ENCODE assay signal across 21 mouse cellular contexts in genomic region chr4:13961303-13961860, GRCm38 (mm10).
"Had no signal": no experiment of that assay in that cellular context is flagged by ENCODE, and none has a peak within 500 bp of the region (broad histone marks: within the 10 kb centered on the region; RNA-seq: fewer than 3 reads in every experiment).

No protein-coding gene starts in this region.

- DNase-seq: kidney, adult 2 months; kidney, postnatal 14 days; kidney, postnatal 4 days; left cerebral cortex, postnatal 4 days; liver, embryonic 13.5 days; lung, adult 2 months; lung, postnatal 36 days; right cerebral cortex, adult 18-20 months; right cerebral cortex, postnatal 14 days; right cerebral cortex, postnatal 4 days; thymus, adult 2 months; thymus, postnatal 14 days; thymus, postnatal 4 days had no signal

- H3K4me3 ChIP-seq: limb, embryonic 13.5 days; liver, embryonic 13.5 days; megakaryocyte, embryonic 14.5 days; midbrain, embryonic 10.5 days; midbrain, embryonic 15.5 days; neural tube, embryonic 12.5 days; neural tube, embryonic 15.5 days had no signal

- ATAC-seq: lung, postnatal 0 days; midbrain, embryonic 15.5 days had no signal

- H3K27ac ChIP-seq: limb, embryonic 13.5 days; liver, embryonic 13.5 days; midbrain, embryonic 10.5 days; midbrain, embryonic 15.5 days; neural tube, embryonic 12.5 days; neural tube, embryonic 15.5 days; stomach, postnatal 0 days had no signal

- H3K4me2 ChIP-seq: limb, embryonic 13.5 days; liver, embryonic 13.5 days; midbrain, embryonic 15.5 days; neural tube, embryonic 12.5 days; neural tube, embryonic 15.5 days had no signal

- H3K4me1 ChIP-seq: liver, embryonic 13.5 days; megakaryocyte, embryonic 14.5 days had no signal

- H3K9ac ChIP-seq: limb, embryonic 13.5 days; liver, embryonic 13.5 days; midbrain, embryonic 15.5 days; neural tube, embryonic 12.5 days; neural tube, embryonic 15.5 days had no signal

- H3K27me3 ChIP-seq: limb, embryonic 13.5 days; liver, embryonic 13.5 days; megakaryocyte, embryonic 14.5 days; midbrain, embryonic 15.5 days; neural tube, embryonic 12.5 days; neural tube, embryonic 15.5 days had no signal

- H3K9me3 ChIP-seq: limb, embryonic 13.5 days; liver, embryonic 13.5 days; midbrain, embryonic 10.5 days; midbrain, embryonic 15.5 days; neural tube, embryonic 12.5 days; neural tube, embryonic 15.5 days had no signal

- H3K36me3 ChIP-seq: limb, embryonic 13.5 days; liver, embryonic 13.5 days; midbrain, embryonic 10.5 days; midbrain, embryonic 15.5 days; neural tube, embryonic 12.5 days; neural tube, embryonic 15.5 days had no signal
